Comparison of ENCODE assay signal across 14 mouse cellular contexts in genomic region chr5:28237055-28237454, GRCm38 (mm10). TPM values are rescaled to one million over a fixed set of nuclear protein-coding genes. Genes with fewer than 3 reads are reported as not detected.
A peak's percentile ranks its signal among the peaks of the same experiment; 100 is the strongest.
DNase-seq lines count a peak whose midpoint lies in the region; ATAC-seq and TF ChIP-seq lines count a peak whose summit lies in the region.
"Had no signal": no experiment of that assay in that cellular context is flagged by ENCODE, and none has a peak within 500 bp of the region (broad histone marks: within the 10 kb centered on the region; RNA-seq: fewer than 3 reads in every experiment).

No protein-coding gene starts in this region.

- H3K36me3 ChIP-seq in hindbrain, postnatal 0 days (ENCODE audit: insufficient read depth, low read length), result no peaks in the 10 kb centered on the region
- H3K36me3 ChIP-seq: intestine, embryonic 15.5 days; limb, embryonic 15.5 days; stomach, embryonic 15.5 days had no signal

- H3K9me3 ChIP-seq in hindbrain, postnatal 0 days (ENCODE audit: low read length), result no peaks in the 10 kb centered on the region
- H3K9me3 ChIP-seq: intestine, embryonic 15.5 days; limb, embryonic 15.5 days; stomach, embryonic 15.5 days had no signal

- no peak overlapping the region for H3K4me2 ChIP-seq in hindbrain, postnatal 0 days (ENCODE audit: low read depth, low read length)
- H3K4me2 ChIP-seq: intestine, embryonic 15.5 days; limb, embryonic 15.5 days; stomach, embryonic 15.5 days had no signal

- no peaks in the 10 kb centered on the region for H3K4me1 ChIP-seq in hindbrain, postnatal 0 days (ENCODE audit: insufficient read depth, low read length)
- H3K4me1 ChIP-seq: intestine, embryonic 15.5 days; stomach, embryonic 15.5 days had no signal

- peak; percentile 84 for ATAC-seq in hindbrain, postnatal 0 days
- ATAC-seq: intestine, embryonic 15.5 days had no signal

- intact Hi-C loops in gastrocnemius, postnatal 14 days (cut with DNase I; ENCODE audit: low total_unique reads), result no loop called here
- intact Hi-C loops in gastrocnemius, postnatal 36 days (cut with DNase I), result no loop called here

- no peak overlapping the region for H3K27ac ChIP-seq in hindbrain, postnatal 0 days
- H3K27ac ChIP-seq: intestine, embryonic 15.5 days; layer of hippocampus, adult 2 months; limb, embryonic 15.5 days; stomach, embryonic 15.5 days had no signal

- no peaks in the 10 kb centered on the region for H3K27me3 ChIP-seq in hindbrain, postnatal 0 days (ENCODE audit: insufficient read depth, low read length)
- H3K27me3 ChIP-seq: intestine, embryonic 15.5 days; stomach, embryonic 15.5 days had no signal

- no peak overlapping the region for H3K4me3 ChIP-seq in hindbrain, postnatal 0 days (ENCODE audit: low read length)
- H3K4me3 ChIP-seq: intestine, embryonic 15.5 days; layer of hippocampus, adult 2 months; limb, embryonic 15.5 days; stomach, embryonic 15.5 days had no signal

- peak; percentile 40 for TF ChIP-seq CTCF in hindbrain, postnatal 0 days (IDR thresholded peaks at IDR 0.05; ENCODE audit: low read depth)

- WGBS in hindbrain, postnatal 0 days, result 23% methylated on average over 4 of the region's 4 CpGs

- DNase-seq in gastrocnemius, postnatal 14 days, result peak; percentile 6
- no peak for DNase-seq in gastrocnemius, postnatal 36 days
- peak; percentile 94 for DNase-seq in brain, adult 2 months (ENCODE audit: low read depth, low spot score)
- DNase-seq in cerebellum, adult 8-10 months, result peak; percentile 85
- peak; percentile 85 for DNase-seq in hindbrain, postnatal 0 days (ENCODE audit: low spot score)
- DNase-seq in urinary bladder, postnatal 14 days (ENCODE audit: low spot score), result no peak
- DNase-seq in layer of hippocampus, postnatal 36 days, result no peak
- DNase-seq: lung, postnatal 36 days; right cerebral cortex, adult 18-20 months had no signal

- no peak overlapping the region for H3K9ac ChIP-seq in hindbrain, postnatal 0 days (replicated peaks; ENCODE audit: low read length)
- H3K9ac ChIP-seq: intestine, embryonic 15.5 days; limb, embryonic 15.5 days; stomach, embryonic 15.5 days had no signal

RNA-seq across cellular contexts. Expression of gene Cnpy1, which starts 8.6 kb away (rescaled TPM):
- total RNA-seq in gastrocnemius, postnatal 14 days (2021), result under 1 TPM in 1 of 2 experiments, not detected in 1; 0.12 TPM
- total RNA-seq in gastrocnemius, postnatal 36 days (2021), result not detected
- 43.9 and 45.6 TPM in 2 replicates for total RNA-seq in hindbrain, postnatal 0 days (2014; rRNA removed)
- 31.7 and 36.9 TPM in 2 replicates for polyA plus RNA-seq in hindbrain, postnatal 0 days (2015; fragmentation: Nextera tagmentation; extraction: Ambion mirVana)
- under 1 TPM; 0.32 to 0.94 TPM for total RNA-seq in layer of hippocampus, postnatal 36 days (2021)
- total RNA-seq: granulocyte monocyte progenitor cell, adult 5-6 weeks had no signal
- polyA plus RNA-seq: limb, embryonic 15.5 days had no signal

Comparison
In these comparisons a context has a peak if more than half of its experiments do, and no peak if none do; other contexts are left out.
1. DNase-seq: peak in gastrocnemius, postnatal 14 days (single experiment), brain, adult 2 months (single experiment), cerebellum, adult 8-10 months (single experiment) and hindbrain, postnatal 0 days (single experiment); none in gastrocnemius, postnatal 36 days (0 of 2), urinary bladder, postnatal 14 days (single experiment) and layer of hippocampus, postnatal 36 days (0 of 2).
2. RNA of gene Cnpy1, which starts 8.6 kb away (total RNA-seq): 43.9 to 45.6 TPM in hindbrain, postnatal 0 days; 0.32 to 0.94 TPM in layer of hippocampus, postnatal 36 days, 0.12 TPM in gastrocnemius, postnatal 14 days and not detected in gastrocnemius, postnatal 36 days; every median in the first group is over 10 times any median in the second.